Mouse (Mus musculus): ENCODE results near the gene Zfp446. TPM values are rescaled to one million over a fixed set of nuclear protein-coding genes. Genes with fewer than 3 reads are reported as not detected.

The Zfp446 gene
- polyA plus RNA-seq, 1 experiment = 8.4 TPM

DNA sequence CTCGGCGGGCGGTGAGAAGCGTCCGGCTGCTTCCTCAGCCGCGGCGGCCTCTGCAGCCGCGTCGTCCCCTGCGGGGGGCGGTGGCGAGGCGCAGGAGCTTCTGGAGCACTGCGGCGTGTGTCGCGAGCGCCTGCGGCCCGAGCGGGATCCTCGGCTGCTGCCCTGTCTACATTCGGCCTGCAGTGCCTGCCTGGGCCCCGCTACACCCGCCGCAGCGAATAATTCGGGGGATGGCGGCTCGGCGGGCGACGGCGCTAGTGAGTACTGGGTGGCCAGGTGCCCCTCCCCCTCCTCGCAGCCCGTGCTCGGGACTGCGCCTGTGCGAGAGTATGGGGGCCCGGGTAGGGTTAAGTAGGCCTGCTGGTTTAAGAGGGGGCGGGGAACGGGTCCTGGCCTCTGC lies 47.2 kb downstream of the Zfp446 start:
- H3K27ac ChIP-seq (ENCODE audit: control insufficient read depth, insufficient read depth, low read depth, low read length) = peak overlapping the region; percentile 100
- peaks cover 11% of the 10 kb centered on the region for H3K36me3 ChIP-seq (ENCODE audit: control insufficient read depth, insufficient read depth, low read length)
- TF ChIP-seq POLR2A (IDR thresholded peaks at IDR 0.05; ENCODE audit: control insufficient read depth, low read depth, low read length) = peak; percentile 31; the same call in 1 of the 2 replicates
- no peak for TF ChIP-seq CTCF (IDR thresholded peaks at IDR 0.05; ENCODE audit: control insufficient read depth, insufficient read depth, insufficient replicate concordance, low read depth, low read length)
- H3K4me1 ChIP-seq (ENCODE audit: control insufficient read depth, insufficient read depth, low read length) = peaks cover 5% of the 10 kb centered on the region
- no peaks in the 10 kb centered on the region for H3K27me3 ChIP-seq (ENCODE audit: control insufficient read depth, insufficient read depth, low read length)
- H3K4me3 ChIP-seq (ENCODE audit: control insufficient read depth, low read depth, low read length) = peak overlapping the region; percentile 97

DNA sequence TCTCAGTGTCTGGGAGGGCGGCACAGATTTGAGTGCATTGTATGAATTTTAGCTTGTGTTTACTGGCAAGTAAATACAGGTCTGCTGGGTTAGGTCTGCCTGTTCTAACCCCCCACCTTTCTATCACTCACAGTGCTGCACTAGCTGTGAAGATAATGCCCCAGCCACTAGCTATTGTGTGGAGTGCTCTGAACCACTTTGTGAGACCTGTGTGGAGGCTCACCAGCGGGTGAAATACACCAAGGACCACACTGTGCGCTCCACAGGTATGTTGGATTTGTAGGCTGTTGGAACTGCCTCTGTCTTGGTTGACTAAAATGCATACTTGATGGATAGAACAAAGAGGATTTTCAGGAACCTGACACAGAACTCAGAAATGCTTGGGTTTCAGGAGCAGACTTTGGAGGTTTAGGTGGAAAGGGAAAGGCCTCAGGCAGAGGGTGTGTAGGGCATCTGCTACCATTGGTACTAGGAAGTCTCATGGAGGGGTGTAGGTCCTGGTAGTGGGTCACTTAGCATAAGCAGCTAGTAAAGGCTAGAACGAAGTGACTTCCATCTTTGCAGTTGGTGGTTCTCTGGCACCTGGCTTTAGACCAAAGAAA lies 48.0 kb downstream of the Zfp446 start:
- Histone ChIP-seq H3K36me3 (ENCODE audit: control insufficient read depth, insufficient read depth, low read length) (peaks cover 11% of the 10 kb centered on the region), H3K27me3 (ENCODE audit: control insufficient read depth, insufficient read depth, low read length) (no peaks in the 10 kb centered on the region), H3K4me3 (ENCODE audit: control insufficient read depth, low read depth, low read length) (peak overlapping the region; percentile 97), H3K27ac (ENCODE audit: control insufficient read depth, insufficient read depth, low read depth, low read length) (peak overlapping the region; percentile 100; the same call in 1 of the 2 replicates), H3K4me1 (ENCODE audit: control insufficient read depth, insufficient read depth, low read length) (peaks cover 5% of the 10 kb centered on the region)
- no peak for TF ChIP-seq CTCF (IDR thresholded peaks at IDR 0.05; ENCODE audit: control insufficient read depth, insufficient read depth, insufficient replicate concordance, low read depth, low read length)
- TF ChIP-seq POLR2A (IDR thresholded peaks at IDR 0.05; ENCODE audit: control insufficient read depth, low read depth, low read length) = no peak

- no peak overlapping the region for H3K4me3 ChIP-seq (ENCODE audit: control insufficient read depth, low read depth, low read length)
Observed at GRCm38 (mm10) chr7:13028986-13029385, 51.3 kb downstream of the Zfp446 start.

GRCm38 (mm10) chr7:13031069-13031468 lies 53.4 kb downstream of the Zfp446 start:
- Histone ChIP-seq H3K27me3 (ENCODE audit: control insufficient read depth, insufficient read depth, low read length) (no peaks in the 10 kb centered on the region), H3K36me3 (ENCODE audit: control insufficient read depth, insufficient read depth, low read length) (peaks cover 11% of the 10 kb centered on the region), H3K27ac (ENCODE audit: control insufficient read depth, insufficient read depth, low read depth, low read length) (no peak overlapping the region), H3K4me1 (ENCODE audit: control insufficient read depth, insufficient read depth, low read length) (peaks cover 17% of the 10 kb centered on the region), H3K4me3 (ENCODE audit: control insufficient read depth, low read depth, low read length) (no peak overlapping the region)
- no peak for TF ChIP-seq CTCF (IDR thresholded peaks at IDR 0.05; ENCODE audit: control insufficient read depth, insufficient read depth, insufficient replicate concordance, low read depth, low read length)
- TF ChIP-seq POLR2A (IDR thresholded peaks at IDR 0.05; ENCODE audit: control insufficient read depth, low read depth, low read length) = no peak

More at GRCm38 (mm10) chr7:13028986-13029385, 51.3 kb downstream of the Zfp446 start:
- peaks cover 11% of the 10 kb centered on the region for H3K36me3 ChIP-seq (ENCODE audit: control insufficient read depth, insufficient read depth, low read length)
- H3K27ac ChIP-seq (ENCODE audit: control insufficient read depth, insufficient read depth, low read depth, low read length) = no peak overlapping the region
- H3K4me1 ChIP-seq (ENCODE audit: control insufficient read depth, insufficient read depth, low read length) = peaks cover 5% of the 10 kb centered on the region
- TF ChIP-seq CTCF (IDR thresholded peaks at IDR 0.05; ENCODE audit: control insufficient read depth, insufficient read depth, insufficient replicate concordance, low read depth, low read length) (no peak), POLR2A (IDR thresholded peaks at IDR 0.05; ENCODE audit: control insufficient read depth, low read depth, low read length) (0 out of 2 replicates have a peak, but pooled peaks have one; percentile 6)
- no peaks in the 10 kb centered on the region for H3K27me3 ChIP-seq (ENCODE audit: control insufficient read depth, insufficient read depth, low read length)

GRCm38 (mm10) chr7:13031983-13032382 lies 54.3 kb downstream of the Zfp446 start:
- peaks cover 20% of the 10 kb centered on the region for H3K4me1 ChIP-seq (ENCODE audit: control insufficient read depth, insufficient read depth, low read length)
- peaks cover 11% of the 10 kb centered on the region for H3K36me3 ChIP-seq (ENCODE audit: control insufficient read depth, insufficient read depth, low read length)
- no peak overlapping the region for H3K27ac ChIP-seq (ENCODE audit: control insufficient read depth, insufficient read depth, low read depth, low read length)
- no peaks in the 10 kb centered on the region for H3K27me3 ChIP-seq (ENCODE audit: control insufficient read depth, insufficient read depth, low read length)
- no peak overlapping the region for H3K4me3 ChIP-seq (ENCODE audit: control insufficient read depth, low read depth, low read length)
- TF ChIP-seq POLR2A (IDR thresholded peaks at IDR 0.05; ENCODE audit: control insufficient read depth, low read depth, low read length) (no peak), CTCF (IDR thresholded peaks at IDR 0.05; ENCODE audit: control insufficient read depth, insufficient read depth, insufficient replicate concordance, low read depth, low read length) (no peak)

DNA sequence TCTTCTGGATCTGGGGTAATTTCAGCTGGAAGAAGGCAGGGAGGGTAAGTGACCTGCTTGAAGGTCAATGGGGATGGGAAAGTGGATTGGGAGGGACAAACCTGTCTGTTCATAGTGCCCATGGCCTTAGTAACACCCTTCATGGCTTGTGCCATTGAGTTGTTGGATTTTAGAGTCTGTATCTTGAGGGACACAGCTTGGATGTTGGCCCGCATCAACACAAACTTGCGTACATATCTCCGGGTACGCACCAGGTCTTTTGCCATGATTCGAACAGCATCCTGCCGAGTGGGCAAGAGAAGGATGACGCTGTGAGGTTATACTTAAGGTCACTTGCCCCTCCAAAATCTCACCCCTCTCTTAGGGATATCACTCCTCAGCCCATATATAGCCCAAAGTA lies 54.9 kb downstream of the Zfp446 start:
- no peak overlapping the region for H3K27ac ChIP-seq (ENCODE audit: control insufficient read depth, insufficient read depth, low read depth, low read length)
- no peak overlapping the region for H3K4me3 ChIP-seq (ENCODE audit: control insufficient read depth, low read depth, low read length)
- H3K4me1 ChIP-seq (ENCODE audit: control insufficient read depth, insufficient read depth, low read length) = peaks cover 21% of the 10 kb centered on the region
- H3K36me3 ChIP-seq (ENCODE audit: control insufficient read depth, insufficient read depth, low read length) = peaks cover 11% of the 10 kb centered on the region
- TF ChIP-seq POLR2A (IDR thresholded peaks at IDR 0.05; ENCODE audit: control insufficient read depth, low read depth, low read length) (no peak), CTCF (IDR thresholded peaks at IDR 0.05; ENCODE audit: control insufficient read depth, insufficient read depth, insufficient replicate concordance, low read depth, low read length) (no peak)
- H3K27me3 ChIP-seq (ENCODE audit: control insufficient read depth, insufficient read depth, low read length) = no peaks in the 10 kb centered on the region

DNA sequence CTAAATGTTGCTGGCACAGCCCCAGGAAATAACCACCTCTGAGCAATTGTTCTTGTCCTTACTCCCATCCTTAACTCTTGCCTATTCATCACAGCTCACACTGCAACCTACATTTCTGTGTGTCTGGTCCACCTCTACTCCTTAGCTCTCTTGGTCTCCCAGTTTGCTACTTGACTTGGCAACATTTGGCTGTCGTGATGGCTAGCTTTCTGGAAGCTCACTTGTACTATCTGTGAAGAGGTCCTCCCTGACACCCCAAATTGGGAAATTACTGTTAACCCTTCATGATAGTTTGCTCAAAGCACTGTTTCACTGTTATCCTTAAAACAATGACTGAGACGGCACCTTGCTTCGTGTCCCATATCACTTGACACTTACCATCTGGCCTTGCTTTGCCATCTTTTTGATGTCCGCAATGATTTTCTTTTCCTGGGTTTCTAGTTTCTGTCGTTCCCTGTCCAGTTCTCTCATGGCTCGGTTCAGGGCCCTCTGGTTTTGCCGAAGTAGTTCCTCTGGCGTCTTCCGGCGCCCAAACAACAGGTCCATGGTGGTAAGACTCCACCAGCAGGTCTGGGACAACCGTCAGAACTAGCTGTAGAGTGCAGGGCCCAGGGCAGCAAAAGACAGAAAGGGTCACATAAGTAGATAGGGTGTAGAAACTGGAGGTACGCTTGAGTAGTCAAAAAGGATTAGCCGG lies 56.0 kb downstream of the Zfp446 start:
- peaks cover 6% of the 10 kb centered on the region for H3K36me3 ChIP-seq (ENCODE audit: control insufficient read depth, insufficient read depth, low read length)
- H3K27me3 ChIP-seq (ENCODE audit: control insufficient read depth, insufficient read depth, low read length) = no peaks in the 10 kb centered on the region
- H3K27ac ChIP-seq (ENCODE audit: control insufficient read depth, insufficient read depth, low read depth, low read length) = peak overlapping the region; percentile 94
- TF ChIP-seq POLR2A (IDR thresholded peaks at IDR 0.05; ENCODE audit: control insufficient read depth, low read depth, low read length) (no peak), CTCF (IDR thresholded peaks at IDR 0.05; ENCODE audit: control insufficient read depth, insufficient read depth, insufficient replicate concordance, low read depth, low read length) (no peak)
- peaks cover 21% of the 10 kb centered on the region for H3K4me1 ChIP-seq (ENCODE audit: control insufficient read depth, insufficient read depth, low read length)
- peak overlapping the region; percentile 93 for H3K4me3 ChIP-seq (ENCODE audit: control insufficient read depth, low read depth, low read length)
